Mouse (Mus musculus) ES-Bruce4 (cell line): ENCODE measurements around the gene Gm13283. TPM values are rescaled to one million over a fixed set of nuclear protein-coding genes. Genes with fewer than 3 reads are reported as not detected.

Experiments used
- H3K27ac ChIP-seq: 2 replicates; pipeline ENCODE4 v1.5.1; 2012; ENCODE audit warnings: low read length, inconsistent platforms; ENCODE audit not compliant: insufficient read depth
- H3K27me3 ChIP-seq: 2 replicates; pipeline ENCODE4 v1.6.1; 2012; ENCODE audit warnings: mild to moderate bottlenecking, low read length, inconsistent platforms; ENCODE audit not compliant: control insufficient read depth, poor library complexity, insufficient read depth, severe bottlenecking
- H3K36me3 ChIP-seq: 2 replicates; pipeline ENCODE4 v1.6.1; 2012; ENCODE audit warnings: inconsistent platforms, mild to moderate bottlenecking, low read length, moderate library complexity; ENCODE audit not compliant: control insufficient read depth, poor library complexity, insufficient read depth, severe bottlenecking
- H3K4me1 ChIP-seq: one replicate; pipeline ENCODE4 v1.8.1; 2011; ENCODE audit warnings: low read length; ENCODE audit not compliant: control insufficient read depth, insufficient read depth
- H3K4me3 ChIP-seq: 2 replicates; pipeline ENCODE4 v1.5.1; 2011; ENCODE audit warnings: low read depth, mild to moderate bottlenecking, low read length
- H3K9ac ChIP-seq: 2 replicates; pipeline ENCODE4 v1.6.1; 2012; ENCODE audit warnings: low read depth, mild to moderate bottlenecking, inconsistent platforms; ENCODE audit not compliant: poor library complexity, severe bottlenecking
- H3K9me3 ChIP-seq: replicated peaks from 2 replicates; pipeline ENCODE4 v1.6.1; 2012; ENCODE audit warnings: mild to moderate bottlenecking, low read length, inconsistent platforms; ENCODE audit not compliant: control insufficient read depth, poor library complexity, insufficient read depth, severe bottlenecking
- CTCF ChIP-seq: IDR thresholded peaks from one replicate; pipeline ENCODE4 v1.8.1; 2011; ENCODE audit warnings: low read depth, low read length
- EP300 ChIP-seq: IDR thresholded peaks from 2 replicates; pipeline ENCODE4 v1.6.1; 2011; ENCODE audit warnings: low read depth, low read length; ENCODE audit not compliant: insufficient read depth
- POLR2A ChIP-seq: IDR thresholded peaks from one replicate; pipeline ENCODE4 v1.8.1; 2011; ENCODE audit warnings: low read length; ENCODE audit not compliant: insufficient read depth
- polyA plus RNA-seq: library from polyadenylated mRNA; stranded (reverse); fragments of >200 nt; gene quantifications from 2 replicates; pipeline ENCODE4 v1.2.4, GENCODE M21; 2011; ENCODE audit warnings: low read depth; ENCODE audit not compliant: missing spikeins, insufficient read depth, insufficient read length

Gm13283 gene
- polyA plus RNA-seq, 1 experiment = not detected

- Histone ChIP-seq H3K36me3 (peaks cover 17% of the 10 kb centered on the region), H3K4me3 (no peak overlapping the region), H3K9ac (no peak overlapping the region), H3K27me3 (no peaks in the 10 kb centered on the region), H3K9me3 (peaks cover 8% of the 10 kb centered on the region), H3K27ac (peak overlapping the region; percentile 81), H3K4me1 (peaks cover 2% of the 10 kb centered on the region)
- TF ChIP-seq CTCF (no peak), EP300 (no peak), POLR2A (no peak)
These were observed 36.3 kb upstream of the Gm13283 start for GRCm38 (mm10) chr4:88723497-88724090.

GRCm38 (mm10) chr4:88726727-88727126 is 33.2 kb upstream of the Gm13283 start:
- H3K36me3 ChIP-seq = no peaks in the 10 kb centered on the region
- no peaks in the 10 kb centered on the region for H3K27me3 ChIP-seq
- no peak overlapping the region for H3K4me3 ChIP-seq
- H3K4me1 ChIP-seq = no peaks in the 10 kb centered on the region
- no peak overlapping the region for H3K9ac ChIP-seq
- no peak for TF ChIP-seq POLR2A
- no peak for TF ChIP-seq CTCF
- TF ChIP-seq EP300 = no peak
- H3K9me3 ChIP-seq = no peaks in the 10 kb centered on the region; the same call in 1 of the 2 replicates
- no peak overlapping the region for H3K27ac ChIP-seq

- no peaks in the 10 kb centered on the region; the same call in 1 of the 2 replicates for H3K9me3 ChIP-seq
- no peaks in the 10 kb centered on the region for H3K4me1 ChIP-seq
- H3K27me3 ChIP-seq = no peaks in the 10 kb centered on the region
- no peaks in the 10 kb centered on the region for H3K36me3 ChIP-seq
- H3K4me3 ChIP-seq = no peak overlapping the region
- H3K9ac ChIP-seq = no peak overlapping the region
- no peak overlapping the region for H3K27ac ChIP-seq
- TF ChIP-seq EP300 (no peak), CTCF (peak; percentile 20), POLR2A (no peak)
These were observed 32.6 kb upstream of the Gm13283 start for GRCm38 (mm10) chr4:88727324-88727723.

GRCm38 (mm10) chr4:88738480-88738879 is 21.4 kb upstream of the Gm13283 start:
- Histone ChIP-seq H3K27me3 (no peaks in the 10 kb centered on the region), H3K36me3 (no peaks in the 10 kb centered on the region), H3K27ac (no peak overlapping the region), H3K9me3 (0 out of 2 replicates have a peak, but pooled peaks cover 3% of the 10 kb centered on the region), H3K4me1 (no peaks in the 10 kb centered on the region), H3K4me3 (no peak overlapping the region), H3K9ac (no peak overlapping the region)
- TF ChIP-seq CTCF (peak; percentile 82), POLR2A (no peak)

- Histone ChIP-seq H3K9ac (no peak overlapping the region), H3K36me3 (no peaks in the 10 kb centered on the region), H3K4me1 (no peaks in the 10 kb centered on the region), H3K4me3 (no peak overlapping the region), H3K27me3 (no peaks in the 10 kb centered on the region), H3K27ac (no peak overlapping the region), H3K9me3 (no peaks in the 10 kb centered on the region)
- no peak for TF ChIP-seq CTCF
- no peak for TF ChIP-seq POLR2A
- TF ChIP-seq EP300 = no peak
These were observed 20.9 kb upstream of the Gm13283 start for GRCm38 (mm10) chr4:88739036-88739435.

- H3K27ac ChIP-seq = no peak overlapping the region
- no peak overlapping the region for H3K9ac ChIP-seq
- H3K27me3 ChIP-seq = no peaks in the 10 kb centered on the region
- H3K36me3 ChIP-seq = no peaks in the 10 kb centered on the region
- peaks cover 3% of the 10 kb centered on the region for H3K4me1 ChIP-seq
- H3K4me3 ChIP-seq = no peak overlapping the region
- no peaks in the 10 kb centered on the region for H3K9me3 ChIP-seq
- TF ChIP-seq EP300 = no peak
- no peak for TF ChIP-seq CTCF
- TF ChIP-seq POLR2A = no peak
These were observed 18.5 kb upstream of the Gm13283 start for GRCm38 (mm10) chr4:88741426-88741825.
